Mouse (Mus musculus) MN1 (cell line): ENCODE measurements around the gene Olfm1.

Source experiments
- DNase-seq: peaks from one replicate; pipeline ENCODE4 v3.0.0-alpha.2; 2016; ENCODE audit warnings: low spot score

Olfm1 gene

GRCm38 (mm10) chr2:28192821-28193689 lies at the start of gene Olfm1:
Olfm1 (plus strand) TSS chr2:28192992.
- DNase-seq, result peak; percentile 52

DNA sequence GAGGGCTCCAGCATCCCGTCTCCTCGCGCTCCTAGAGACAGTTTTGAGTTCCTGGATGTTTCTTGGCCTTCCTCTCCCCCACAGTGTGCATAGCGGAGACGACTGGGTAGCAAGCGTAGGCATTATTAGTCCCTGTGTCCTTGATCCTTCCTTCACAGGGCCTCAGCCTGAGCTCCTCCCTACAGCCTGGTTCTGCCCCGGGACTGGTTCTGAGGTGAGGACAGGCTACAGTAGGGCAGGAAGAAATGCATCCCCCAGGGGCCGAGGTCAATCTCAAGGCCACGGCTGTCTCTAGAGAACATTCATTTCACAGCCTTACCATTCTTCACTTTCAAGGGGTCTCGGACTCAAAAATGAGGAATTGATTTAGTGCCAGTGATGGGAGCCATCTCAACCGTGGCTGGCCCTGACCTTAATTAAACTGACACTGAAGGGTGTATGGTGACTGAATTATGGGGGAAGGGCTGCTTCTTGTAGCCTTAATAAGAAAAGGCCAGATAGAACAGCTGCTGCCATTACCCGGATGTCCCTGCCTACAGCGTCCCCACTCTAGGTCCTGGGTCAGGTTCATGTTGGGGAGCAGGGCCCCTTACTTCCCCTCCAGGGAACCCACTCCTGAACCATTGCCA lies 49.3 kb upstream of the Olfm1 start:
- DNase-seq, result no peak

- no peak for DNase-seq
Measured at GRCm38 (mm10) chr2:28145702-28146101, 47.1 kb upstream of the Olfm1 start.

DNA sequence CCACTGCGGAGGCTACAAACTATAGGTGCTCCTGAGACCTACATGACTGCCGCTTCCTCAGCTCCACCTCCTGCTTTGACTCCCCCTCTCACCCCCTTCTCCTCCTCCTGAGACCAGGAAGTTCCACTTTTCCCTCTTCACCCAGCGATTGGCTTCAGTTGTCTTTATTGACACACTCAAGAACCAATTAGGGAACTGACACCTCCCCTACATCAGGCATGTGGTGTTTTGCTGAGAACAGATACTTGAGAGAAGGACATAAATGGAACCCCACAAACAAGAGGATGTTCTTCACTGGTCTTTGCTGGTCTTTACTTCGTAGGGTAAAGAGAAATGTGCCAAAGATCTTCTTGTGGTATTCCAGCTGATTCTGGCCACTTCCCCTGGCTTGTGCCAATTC lies 46.6 kb upstream of the Olfm1 start:
- no peak for DNase-seq

- no peak for DNase-seq
Measured at GRCm38 (mm10) chr2:28146685-28147084, 46.1 kb upstream of the Olfm1 start.

DNA sequence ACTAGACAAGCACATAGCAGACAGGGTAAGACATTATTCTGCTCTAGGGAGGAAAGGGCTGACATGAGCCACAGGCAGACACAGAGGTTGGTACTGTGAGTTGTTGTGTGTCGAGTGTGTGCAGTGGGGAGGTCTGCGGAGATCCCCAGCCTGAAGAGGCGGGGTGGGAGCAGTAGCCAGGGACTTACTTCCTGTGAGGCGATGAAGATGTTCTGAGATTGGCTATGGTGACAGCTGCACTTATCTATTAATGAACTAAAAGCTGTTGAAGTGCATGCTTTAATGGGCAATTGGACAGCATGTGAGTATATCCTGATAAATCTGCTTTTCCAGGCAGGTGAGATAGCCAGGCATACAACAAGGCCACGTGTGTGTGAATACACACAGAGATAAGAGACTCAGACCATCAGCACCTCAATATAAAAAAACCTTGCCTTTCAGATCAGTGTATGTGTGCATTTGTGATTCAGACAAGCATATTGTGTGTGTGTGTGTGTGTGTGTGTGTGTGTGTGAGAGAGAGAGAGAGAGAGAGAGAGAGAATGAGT lies 45.5 kb upstream of the Olfm1 start:
- DNase-seq, result no peak

DNA sequence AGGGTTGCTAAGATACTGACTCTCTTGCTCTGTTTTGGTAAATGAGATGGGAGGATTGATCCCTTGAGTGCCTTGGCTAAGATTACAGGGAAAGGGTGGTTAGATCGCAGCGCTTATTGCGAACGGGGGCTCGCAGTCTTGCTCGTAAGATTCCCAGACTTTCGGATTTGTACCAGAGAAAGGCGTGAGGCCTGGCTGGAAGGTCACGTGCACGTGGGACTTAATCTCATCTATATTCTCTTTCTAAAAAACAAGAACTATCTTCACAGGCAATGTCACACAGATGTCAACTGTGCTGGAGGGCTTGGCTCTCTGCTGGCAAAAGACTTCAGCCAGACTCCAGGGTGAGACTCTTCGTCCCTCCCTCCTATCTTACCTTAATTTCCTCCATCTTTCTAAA lies 43.1 kb upstream of the Olfm1 start:
- no peak for DNase-seq

- DNase-seq, result no peak
Measured at GRCm38 (mm10) chr2:28160568-28160967, 32.2 kb upstream of the Olfm1 start.

GRCm38 (mm10) chr2:28165570-28165969 lies 27.2 kb upstream of the Olfm1 start:
- no peak for DNase-seq

- DNase-seq, result no peak
Measured at GRCm38 (mm10) chr2:28169336-28169735, 23.5 kb upstream of the Olfm1 start.

- DNase-seq, result no peak
Measured at GRCm38 (mm10) chr2:28171962-28172361, 20.8 kb upstream of the Olfm1 start.

GRCm38 (mm10) chr2:28173225-28174141 lies 19.3 kb upstream of the Olfm1 start:
- no peak for DNase-seq

GRCm38 (mm10) chr2:28174441-28174840 lies 18.4 kb upstream of the Olfm1 start:
- DNase-seq, result no peak

DNA sequence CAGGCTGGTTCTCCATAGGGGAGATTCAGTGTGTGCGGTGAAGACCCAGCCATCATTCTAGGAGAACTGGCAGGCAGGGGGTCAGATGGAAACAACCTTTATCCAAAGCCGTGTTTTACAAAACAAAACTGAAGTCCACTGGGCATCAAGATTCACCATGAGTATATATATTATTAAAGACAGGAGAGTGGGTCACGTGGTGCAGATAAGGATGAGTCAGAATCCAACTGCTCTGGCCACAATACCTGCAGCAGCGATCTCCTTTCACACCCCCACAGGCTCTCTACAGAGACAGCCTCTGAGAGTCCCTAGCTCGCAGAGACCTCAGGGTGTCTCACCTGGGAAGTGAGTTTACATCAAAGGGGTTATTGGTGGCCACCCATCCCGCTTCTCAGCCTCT lies 14.2 kb upstream of the Olfm1 start:
- no peak for DNase-seq

- DNase-seq, result no peak
Measured at GRCm38 (mm10) chr2:28180053-28180452, 12.7 kb upstream of the Olfm1 start.

- DNase-seq, result no peak
Measured at GRCm38 (mm10) chr2:28188398-28188944, 4.3 kb upstream of the Olfm1 start.

DNA sequence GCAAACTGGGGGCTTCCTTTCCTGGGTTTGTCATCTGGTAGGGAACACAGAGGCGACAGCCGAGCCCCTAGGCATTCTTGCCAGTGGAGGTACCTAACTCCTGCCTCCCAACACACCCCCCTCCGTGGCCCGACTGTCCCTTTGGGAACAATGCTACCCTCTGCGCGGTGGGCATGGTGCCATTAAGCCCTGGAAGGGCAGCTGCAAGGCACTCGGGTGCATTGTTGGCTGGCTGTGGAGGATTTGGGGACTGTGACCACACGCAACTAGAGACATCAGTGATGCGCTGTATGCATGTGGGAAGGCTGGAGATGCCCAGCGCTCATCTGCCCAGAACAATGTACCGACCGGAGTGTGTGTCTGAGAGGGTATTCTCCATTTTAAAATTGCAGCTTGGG lies 897 bp downstream of the Olfm1 start:
- peak; percentile 34 for DNase-seq

- no peak for DNase-seq
Measured at GRCm38 (mm10) chr2:28194962-28195617, 2.3 kb downstream of the Olfm1 start.

DNA sequence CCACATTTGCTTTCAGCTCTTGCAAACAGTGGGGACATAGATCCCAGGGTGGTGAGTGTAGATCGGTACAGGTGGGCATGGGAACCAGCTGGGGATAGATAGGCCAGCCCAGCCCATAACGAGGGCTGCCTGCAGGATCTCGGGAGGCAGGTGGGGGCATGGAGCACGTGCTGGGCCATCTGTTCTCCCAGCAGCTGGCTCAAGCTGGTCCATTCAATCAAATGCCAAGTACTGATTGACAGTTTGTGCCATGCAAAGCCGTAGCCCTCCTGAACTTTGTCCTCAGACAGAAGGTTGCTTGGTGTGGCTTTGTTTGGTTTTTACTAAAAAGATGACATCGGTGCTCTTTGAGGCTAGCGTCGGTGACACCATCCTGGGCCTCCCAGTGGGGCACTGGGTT lies 2.9 kb downstream of the Olfm1 start:
- DNase-seq, result no peak

DNA sequence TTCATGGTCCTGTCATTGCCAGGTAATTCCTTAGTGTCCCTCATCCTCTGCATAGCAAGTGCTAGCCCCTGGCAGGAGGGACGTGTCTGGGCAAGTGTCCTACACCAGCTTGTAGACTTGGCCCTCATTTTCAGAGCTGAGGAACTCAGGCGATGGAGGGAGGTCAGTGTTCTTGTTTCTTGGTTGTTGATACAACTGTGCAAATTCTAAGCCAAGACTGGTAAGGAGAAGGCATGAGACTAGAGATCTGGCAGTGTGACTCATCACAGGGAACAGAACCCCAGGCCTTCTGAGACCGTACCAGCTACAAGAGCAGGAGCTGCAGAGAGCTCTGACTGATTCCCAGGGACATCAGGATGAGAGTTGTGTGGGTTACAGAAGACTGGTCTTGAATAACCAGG lies 8.6 kb downstream of the Olfm1 start:
- peak; percentile 46 for DNase-seq

- DNase-seq, result peak; percentile 93
Measured at GRCm38 (mm10) chr2:28204167-28204566, 11.4 kb downstream of the Olfm1 start.
